Mouse (Mus musculus): ENCODE results near the gene Adar. TPM values are rescaled to one million over a fixed set of nuclear protein-coding genes. Genes with fewer than 3 reads are reported as not detected.
A peak's percentile ranks its signal among the peaks of the same experiment; 100 is the strongest.

The Adar gene
- polyA plus RNA-seq (2012; rRNA removed) = 27.5 and 39.9 TPM in 2 replicates

DNA sequence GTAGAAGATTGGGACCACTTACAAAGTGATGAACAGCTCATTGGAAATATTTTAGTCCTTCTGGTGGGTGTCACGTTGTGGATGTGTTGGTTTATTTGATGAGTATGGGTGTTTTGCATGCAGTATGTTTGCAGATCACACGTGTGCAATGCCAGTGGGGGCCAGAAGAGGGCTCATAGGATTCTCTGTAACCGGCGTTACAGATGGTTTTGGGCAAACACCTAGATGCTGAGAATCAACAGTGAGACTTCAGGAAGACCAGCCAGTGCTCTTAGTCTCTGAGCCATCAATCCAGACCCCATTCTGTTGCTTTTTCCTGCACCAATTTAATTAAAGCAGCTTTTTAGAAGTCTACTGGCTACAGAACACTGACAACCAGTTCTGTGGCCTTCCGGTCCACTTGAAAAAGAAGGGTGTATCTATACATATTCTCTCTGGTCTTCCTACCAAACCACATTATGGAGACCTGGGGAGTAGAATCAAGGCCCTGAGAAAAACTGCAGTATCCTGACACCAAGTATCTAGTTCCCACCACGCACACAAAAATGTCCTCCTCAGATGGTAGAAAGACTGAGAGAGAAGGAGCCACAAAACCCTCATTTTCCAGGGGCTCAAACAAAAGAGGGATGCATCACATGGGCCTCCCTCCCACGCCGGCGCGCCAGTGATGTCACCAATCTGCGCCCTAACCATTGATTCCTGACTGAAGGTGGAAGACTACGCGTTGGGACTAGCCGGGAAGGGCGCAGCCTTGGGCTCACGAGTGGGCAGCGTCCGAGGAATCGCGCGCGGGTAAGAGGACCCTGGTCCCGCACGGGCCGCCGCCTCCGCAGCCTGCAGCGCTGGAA lies at the start of gene Adar:
TSS of gene Adar (plus strand) at position 664 of the 848 bp plus-strand sequence.
- 3% methylated on average over 28 of the region's 28 CpGs for WGBS
- DNase-seq (ENCODE audit: low read depth, low spot score) = no peak

DNA sequence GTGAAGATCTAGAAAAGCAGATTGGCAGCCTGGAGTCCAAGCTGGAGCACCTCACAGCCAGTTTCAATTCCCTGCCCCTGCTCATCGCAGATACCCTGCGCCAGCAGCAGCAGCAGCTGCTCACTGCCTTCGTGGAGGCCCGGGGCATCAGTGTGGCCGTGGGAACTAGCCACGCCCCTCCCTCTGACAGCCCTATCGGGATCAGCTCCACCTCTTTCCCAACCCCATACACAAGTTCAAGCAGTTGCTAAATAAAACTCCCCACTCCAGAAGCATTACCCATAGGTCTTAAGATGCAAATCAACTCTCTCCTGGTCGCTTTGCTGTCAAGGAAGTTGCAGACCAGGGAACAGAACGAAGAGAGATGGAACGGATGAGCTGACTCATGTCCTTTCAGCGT lies 47.7 kb upstream of the Adar start:
- WGBS = 33% methylated on average over 11 of the region's 11 CpGs
- DNase-seq (ENCODE audit: low read depth, low spot score) = no peak

DNA sequence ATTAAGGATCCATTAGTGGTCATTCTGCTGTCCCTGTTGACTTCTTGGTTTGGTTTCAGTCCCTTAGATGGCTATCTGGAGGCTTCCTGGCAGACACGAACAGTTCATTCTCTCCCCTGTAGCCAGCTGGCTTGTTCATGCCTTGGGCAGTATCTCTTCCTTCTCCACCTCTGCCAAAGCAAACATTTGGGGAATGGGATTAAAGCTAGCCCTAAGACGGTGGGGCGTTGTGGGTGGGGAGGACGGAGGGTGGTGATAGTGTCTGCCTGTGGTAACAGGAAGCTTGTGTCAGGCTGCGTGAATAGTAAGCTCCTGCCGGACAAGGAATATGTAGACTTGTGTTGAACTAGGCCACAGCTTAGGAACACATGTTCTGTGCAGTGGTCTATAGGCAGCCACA lies 43.5 kb upstream of the Adar start:
- DNase-seq (ENCODE audit: low read depth, low spot score) = no peak
- WGBS = 24% methylated on average over 6 of the region's 6 CpGs

DNA sequence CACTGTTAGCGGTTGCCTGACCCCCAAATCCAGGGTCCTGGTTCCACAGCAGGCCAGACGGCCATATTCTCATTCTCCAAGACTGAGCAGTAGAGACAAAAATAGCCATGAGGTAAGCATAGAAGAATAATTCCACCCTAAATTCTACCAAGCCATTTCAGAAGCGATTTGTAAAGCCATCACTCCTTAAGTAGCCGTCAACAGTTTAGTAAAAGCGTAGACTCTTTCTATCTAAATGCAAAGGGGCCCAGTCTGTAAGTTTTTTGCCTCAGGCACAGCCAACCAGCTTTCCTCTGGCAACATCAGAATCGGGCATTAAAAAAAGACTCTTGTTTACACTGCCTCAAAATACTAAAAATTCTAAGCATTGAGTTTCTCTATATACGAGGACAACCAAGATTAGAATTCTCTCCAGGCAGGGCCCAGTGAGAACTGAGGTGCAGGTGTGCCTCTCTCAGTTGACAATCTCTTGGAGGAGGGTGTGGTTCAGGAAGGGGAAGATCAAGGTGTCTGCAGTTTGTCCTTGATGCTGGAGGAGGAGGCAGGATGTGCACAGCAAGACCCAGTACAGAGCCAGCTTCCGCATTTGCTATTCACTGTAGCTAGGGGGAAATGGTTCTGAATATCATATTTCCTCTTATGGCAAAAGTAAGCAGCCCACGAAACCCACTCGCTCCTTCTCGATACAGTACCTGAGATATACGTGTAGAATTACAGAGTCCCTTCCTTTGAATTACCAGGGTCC lies 42.1 kb upstream of the Adar start:
- 73% methylated on average over 12 of the region's 12 CpGs for WGBS
- DNase-seq (ENCODE audit: low read depth, low spot score) = no peak

DNA sequence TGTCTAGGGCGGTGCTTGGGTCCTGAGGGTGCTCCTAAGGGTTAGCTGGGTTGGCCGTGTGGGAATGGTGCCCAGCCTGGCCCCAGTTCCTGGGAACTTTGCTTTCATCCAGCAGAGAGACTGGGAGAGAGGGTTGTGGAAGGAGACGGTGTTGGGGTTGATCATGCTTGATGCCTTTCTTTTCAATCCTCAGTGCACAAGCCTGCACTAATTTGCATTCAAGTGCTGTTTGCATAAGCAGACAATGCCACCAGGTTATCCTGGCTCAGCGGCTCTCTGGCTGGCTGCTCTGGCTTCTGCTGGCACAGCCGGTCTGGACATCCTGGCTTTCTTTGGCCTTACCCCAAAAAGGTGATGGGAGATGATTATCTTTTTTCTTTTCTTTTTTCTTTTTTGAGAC lies 37.2 kb upstream of the Adar start:
- no peak for DNase-seq (ENCODE audit: low read depth, low spot score)
- 70% methylated on average over 5 of the region's 5 CpGs for WGBS

DNA sequence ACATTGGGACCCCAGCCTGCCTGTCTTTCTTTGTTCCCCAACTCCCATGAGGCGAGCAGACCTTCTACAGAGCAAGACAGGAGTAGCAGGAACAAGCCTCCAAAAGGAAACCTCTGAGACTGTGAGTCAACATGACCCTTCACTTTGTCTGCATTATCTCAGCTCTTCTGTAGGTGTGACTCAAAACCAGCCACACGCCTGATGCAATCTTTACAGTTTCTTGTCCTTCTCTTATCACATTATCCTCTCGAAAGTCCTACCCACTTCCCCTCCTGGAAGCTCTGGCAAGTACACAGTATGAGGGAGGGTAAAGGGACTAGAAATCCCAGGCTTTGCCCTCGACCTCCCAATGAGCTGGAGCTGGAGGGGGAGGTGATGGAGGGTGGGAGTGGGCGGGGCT lies 28.8 kb upstream of the Adar start:
- 32% methylated on average over 5 of the region's 5 CpGs for WGBS
- DNase-seq (ENCODE audit: low read depth, low spot score) = no peak

DNA sequence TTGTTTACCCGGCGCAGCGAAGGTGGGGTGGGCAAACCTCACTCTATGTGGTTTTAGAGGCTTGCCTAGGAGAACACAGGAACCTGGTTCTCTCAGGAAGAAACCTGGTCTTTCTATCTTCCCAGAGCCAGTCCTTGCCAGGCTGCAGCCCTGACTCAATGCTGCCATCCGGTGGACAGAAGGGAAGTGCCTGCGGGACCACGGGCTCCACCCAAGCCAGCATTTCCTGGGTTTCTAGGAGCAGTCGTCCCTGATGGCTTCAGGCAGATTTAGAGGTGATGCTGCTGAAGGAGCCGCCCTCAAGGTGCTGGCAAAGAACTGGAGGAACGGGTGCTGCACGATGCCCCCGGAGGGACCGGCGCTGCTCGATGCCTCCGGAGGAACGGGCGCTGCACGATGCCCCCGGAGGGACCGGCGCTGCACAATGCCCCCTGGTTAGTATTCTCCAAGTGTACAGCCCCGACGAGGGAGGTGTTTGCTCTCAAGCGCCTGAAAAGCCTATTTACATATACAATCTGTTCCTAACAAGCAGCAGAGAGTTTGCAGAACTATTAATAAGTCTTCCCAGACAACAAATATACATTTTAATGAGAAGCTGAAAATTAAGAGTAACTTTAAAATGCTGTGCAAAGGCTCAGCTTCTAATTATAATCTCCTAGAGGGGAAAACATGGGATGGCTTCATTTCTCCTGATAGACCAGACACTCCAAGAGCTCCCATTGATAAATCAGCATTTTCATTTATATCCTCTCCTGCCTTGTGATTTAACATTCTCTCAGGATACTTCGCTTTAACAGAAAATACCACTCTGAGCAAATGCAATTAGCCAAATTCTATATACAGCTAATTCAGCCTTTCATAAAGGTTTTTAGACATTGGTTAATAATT lies 25.9 kb upstream of the Adar start:
- 7% methylated on average over 25 of the region's 25 CpGs for WGBS
- DNase-seq (ENCODE audit: low read depth, low spot score) = peak; percentile 32

DNA sequence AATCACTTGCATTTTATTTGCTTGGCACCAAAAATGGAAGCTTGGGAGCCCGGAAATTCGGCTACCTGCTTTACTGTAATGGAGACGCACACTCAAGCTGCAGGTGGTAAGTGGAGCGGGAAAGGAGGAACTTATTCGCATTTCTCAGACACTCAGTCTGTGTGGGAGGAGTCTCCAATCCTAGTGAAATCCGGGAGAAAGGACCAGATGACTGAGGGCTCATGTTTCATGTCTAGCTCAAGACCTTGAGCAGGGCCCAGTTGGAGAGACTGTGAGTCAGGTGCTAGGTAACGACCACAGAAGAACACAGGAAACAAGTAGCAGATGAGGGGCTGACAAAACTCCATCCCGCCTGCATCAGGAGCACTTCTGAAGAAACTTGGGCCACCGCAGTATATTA lies 23.0 kb upstream of the Adar start:
- DNase-seq (ENCODE audit: low read depth, low spot score) = no peak
- 65% methylated on average over 9 of the region's 9 CpGs for WGBS

DNA sequence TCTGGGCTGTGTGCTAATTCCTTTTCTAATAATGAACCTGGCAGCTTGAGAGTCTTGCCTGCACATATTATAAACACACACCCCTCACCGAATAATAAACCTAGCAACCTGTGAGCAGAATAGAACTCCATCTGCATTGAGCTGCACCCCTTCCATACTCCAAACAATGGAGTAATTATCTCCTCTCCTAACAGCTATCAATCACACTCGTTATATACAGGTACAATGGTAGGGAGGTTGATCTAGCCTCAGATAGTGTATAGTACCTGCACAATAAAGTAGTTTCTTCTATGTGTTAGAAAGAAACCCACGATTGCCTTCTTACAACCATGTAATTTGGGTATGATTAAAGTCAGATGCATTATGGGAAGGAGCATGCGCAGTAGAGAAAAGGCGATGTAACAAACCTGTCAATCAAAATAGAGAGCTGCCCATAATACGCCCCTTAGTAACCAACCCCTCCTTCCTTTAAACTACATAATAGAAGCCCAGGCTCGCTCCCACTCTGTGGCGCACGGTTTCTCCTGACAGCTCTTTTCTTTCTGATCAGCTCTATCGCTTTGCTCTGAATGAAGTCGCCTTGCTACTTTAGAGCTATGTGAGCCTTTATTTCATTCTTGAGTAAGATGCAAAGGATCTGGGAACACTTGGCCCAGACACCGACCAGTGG lies 18.5 kb upstream of the Adar start:
- 71% methylated on average over 12 of the region's 12 CpGs for WGBS
- DNase-seq (ENCODE audit: low read depth, low spot score) = no peak

DNA sequence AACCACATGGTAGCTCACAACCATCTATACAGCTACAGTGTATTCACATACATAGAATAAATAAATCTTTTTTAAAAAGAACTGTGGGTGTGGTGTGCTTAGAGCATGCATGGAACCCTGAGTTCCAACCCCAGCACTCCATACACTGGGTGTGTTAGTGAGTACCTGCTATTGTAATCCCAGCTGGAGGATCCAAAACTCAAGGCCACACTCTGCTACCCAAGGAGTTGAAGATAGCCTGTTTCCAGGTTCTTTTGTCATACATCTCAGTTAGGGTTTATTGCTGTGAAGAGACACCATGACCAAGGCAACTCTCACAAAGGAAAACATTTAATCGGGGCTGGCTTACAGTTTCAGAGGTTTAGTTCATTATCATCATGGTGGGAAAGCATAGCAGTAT lies 15.9 kb upstream of the Adar start:
- 86% methylated on average over 1 of the region's 1 CpGs for WGBS
- no peak for DNase-seq (ENCODE audit: low read depth, low spot score)

DNA sequence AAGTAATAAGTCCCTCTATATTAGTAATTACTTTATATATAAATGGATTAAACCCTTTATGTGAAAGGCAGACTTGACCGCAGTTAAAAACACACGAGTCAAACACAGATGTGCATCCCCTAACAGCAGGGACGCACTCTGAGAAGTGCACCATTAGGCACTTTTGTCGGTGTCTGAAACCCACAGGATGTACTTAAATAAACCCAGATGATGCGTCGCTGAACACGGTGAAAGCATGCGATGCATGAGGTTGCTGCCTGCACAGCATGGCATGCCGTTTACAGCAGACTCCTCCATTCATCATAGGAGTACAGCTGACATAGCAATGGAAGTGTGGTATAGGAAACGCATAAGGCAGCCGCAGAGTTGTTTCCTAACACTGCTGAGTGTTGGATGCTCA lies 14.4 kb upstream of the Adar start:
- no peak for DNase-seq (ENCODE audit: low read depth, low spot score)
- WGBS = 73% methylated on average over 11 of the region's 11 CpGs

DNA sequence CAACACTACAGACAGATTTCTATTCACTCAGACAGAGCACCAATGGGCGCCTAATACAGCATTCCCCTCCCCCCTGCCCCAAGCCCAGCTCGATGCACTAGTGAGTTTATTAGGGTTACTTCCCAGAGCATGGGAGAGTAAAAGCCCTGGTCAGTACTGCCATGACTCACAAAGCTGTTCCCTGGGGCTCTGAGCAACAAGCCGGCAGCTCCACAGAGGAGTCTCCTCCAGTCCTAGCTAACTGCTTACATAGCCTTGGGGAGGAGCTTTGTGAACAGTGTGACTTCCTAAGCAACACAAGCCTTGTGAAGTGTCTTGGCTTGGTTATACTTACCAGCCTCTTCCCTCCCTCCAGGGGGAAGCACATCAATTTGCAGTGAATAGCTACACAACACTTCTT lies 11.2 kb upstream of the Adar start:
- WGBS = 22% methylated on average over 3 of the region's 3 CpGs

DNA sequence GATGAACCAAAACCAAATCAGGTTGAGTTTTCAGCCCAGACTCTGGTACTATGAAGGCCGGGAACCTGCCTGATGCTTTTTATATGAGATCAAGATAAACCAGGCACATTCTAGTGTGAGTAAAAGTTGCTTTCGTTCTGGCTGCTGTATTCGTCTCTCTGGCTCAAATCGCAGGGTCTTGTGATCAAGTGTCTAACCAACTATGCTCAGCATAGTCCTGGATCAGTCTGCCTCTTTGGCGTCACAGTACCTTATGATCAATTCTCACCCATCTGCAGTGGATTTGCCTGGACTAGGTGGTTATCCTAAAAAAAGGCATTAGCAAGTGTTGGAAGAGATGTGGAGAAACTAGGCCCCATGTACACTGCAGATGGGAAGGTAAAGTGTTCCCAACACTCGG lies 10.8 kb upstream of the Adar start:
- WGBS = 78% methylated on average over 6 of the region's 6 CpGs
- no peak for DNase-seq (ENCODE audit: low read depth, low spot score)

More for the DNA sequence above, 11.2 kb upstream of the Adar start:
- no peak for DNase-seq (ENCODE audit: low read depth, low spot score)

DNA sequence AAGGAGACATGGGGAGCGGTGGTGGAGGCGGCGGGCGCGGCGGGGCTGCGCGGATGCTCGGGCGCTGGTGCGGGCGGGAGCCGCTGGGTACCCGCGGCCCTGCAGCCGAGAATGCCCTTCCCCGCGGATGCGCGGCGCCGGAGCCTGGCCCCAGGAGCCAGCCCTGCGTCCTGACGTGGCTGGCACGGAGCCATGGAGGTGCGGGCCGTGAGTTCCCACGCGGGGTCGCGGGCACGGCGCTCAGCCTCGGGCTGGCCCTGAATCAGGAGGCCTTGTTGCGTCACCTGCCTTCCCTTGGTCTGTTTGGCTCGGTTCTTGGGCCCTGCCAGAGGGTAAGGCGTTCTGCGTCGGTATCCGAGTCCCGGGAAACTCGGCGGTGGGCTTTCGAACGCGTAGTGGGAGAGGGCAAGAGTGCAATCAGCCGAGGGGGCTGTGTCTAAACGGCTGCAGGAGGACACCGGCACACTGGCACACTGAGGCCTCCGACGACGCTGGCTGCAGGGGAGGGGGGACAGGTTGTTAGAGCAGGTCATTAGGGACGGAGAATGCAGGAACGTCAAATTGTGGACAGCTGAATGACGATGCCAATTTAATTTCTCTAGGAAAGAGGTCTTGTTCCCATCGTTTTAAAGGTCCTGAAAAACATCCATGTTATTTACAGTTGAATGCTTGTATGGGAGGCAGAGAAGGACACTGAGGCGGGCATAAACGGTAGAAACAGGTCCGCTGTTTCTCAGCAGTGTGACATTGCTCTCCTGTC lies 565 bp downstream of the Adar start:
- DNase-seq (ENCODE audit: low read depth, low spot score) = no peak
- 4% methylated on average over 59 of the region's 59 CpGs for WGBS

DNA sequence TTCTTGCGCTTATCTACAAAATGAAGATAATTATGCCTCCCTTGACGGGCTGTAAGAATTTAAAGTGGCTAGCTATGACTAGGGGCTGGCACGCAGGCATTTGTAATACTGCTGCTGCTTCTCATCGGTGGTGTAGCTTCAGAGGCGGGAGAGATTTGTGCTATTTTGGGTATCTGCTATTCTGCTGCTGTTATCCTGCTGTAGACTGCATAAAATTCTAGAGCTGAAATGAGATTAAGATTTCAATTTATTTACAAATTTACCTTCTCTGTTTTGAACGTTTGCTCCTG lies 1.1 kb downstream of the Adar start:
- DNase-seq (ENCODE audit: low read depth, low spot score) = no peak
- 67% methylated on average over 6 of the region's 6 CpGs for WGBS

DNA sequence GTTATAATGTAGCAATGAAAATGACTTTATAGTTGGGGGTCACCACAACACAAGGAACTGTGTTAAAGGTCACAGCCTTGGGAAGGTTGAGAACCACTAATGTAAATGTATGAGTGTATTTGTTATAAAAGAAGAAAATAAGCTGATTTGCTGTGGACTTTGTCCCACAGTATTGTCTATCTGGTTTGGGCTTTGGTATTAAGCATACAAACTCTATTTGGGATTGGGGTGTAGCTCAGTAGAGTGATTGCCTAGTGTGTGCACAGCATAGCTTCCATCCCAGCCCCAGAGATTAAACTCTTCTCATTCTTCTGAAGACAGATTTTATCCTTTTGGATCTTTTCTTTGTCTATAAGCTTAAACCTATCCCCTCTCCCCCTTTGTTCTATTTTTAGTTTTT lies 7.2 kb downstream of the Adar start:
- no peak for DNase-seq (ENCODE audit: low read depth, low spot score)

DNA sequence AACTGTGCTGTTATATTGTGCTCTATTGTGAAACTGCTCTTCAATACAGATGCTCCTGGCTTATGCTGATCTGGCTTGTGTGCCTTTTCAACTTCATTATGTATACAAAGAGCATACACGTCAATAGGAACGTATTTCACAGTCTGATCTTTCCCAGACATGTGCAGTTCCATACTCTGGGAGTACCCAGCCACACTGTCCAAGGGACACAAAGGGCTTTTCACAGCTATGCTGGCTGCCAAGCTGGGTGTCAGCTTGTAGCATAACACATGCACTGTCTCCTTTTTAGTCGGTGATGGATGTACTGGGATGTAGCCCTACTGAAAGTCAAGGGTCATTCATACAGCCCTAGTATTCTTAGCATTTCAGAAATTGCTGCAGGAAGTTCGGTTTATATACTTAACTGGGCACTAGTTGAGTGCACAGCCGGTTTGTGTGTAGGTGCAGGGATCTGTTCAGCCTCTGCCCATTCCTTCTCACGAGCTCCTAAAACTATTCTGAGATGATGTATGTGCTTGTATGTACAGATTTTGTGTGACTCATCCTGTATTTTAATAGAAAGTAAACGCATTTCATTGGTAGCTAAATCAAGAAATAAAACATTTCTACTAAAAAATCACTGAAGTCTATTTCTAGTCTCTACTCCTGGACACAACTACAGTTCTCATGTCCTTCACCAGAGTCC lies 8.7 kb downstream of the Adar start:
- no peak for DNase-seq (ENCODE audit: low read depth, low spot score)
- WGBS = 74% methylated on average over 7 of the region's 7 CpGs

DNA sequence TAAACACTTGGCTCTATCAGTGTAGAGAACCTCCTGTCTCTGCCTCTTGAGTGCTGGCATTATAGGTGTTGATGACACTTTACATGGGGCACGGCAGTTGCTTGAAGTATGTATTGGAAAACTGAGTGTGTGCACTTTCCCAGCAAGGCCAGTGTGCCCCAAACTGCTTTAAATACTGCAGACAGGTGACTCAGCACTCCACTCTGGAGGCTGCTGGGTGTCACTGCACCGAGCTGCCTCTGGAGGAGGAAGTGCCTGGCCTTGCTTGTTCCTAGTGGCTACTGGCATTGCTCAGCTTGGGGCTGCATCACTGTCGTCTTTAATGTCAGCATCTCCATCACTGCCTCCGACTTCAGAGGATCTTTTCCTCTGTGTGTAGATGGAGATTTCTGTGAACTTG lies 12.2 kb downstream of the Adar start:
- DNase-seq (ENCODE audit: low read depth, low spot score) = no peak
- 12% methylated on average over 4 of the region's 4 CpGs for WGBS

DNA sequence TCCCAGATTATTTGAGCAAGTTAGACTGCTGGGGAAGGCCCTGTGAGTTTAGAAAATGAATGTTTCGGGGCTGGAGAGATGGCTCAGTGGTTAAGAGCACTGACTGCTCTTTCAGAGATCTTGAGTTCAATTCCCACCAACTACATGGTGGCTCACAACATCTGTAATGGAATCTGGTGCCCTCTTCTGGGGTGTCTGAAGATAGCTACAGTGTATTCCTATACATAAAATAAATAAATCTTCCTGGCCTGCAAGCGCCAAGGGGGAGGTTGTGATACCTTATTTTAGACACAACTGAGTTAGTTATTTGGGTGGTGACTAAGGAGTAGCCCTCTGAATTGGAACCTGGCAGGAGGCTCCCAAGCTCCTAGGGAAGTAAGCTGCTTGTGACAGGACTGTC lies 14.0 kb downstream of the Adar start:
- DNase-seq (ENCODE audit: low read depth, low spot score) = no peak
- 77% methylated on average over 2 of the region's 2 CpGs for WGBS
